Mouse (Mus musculus) mesoderm, embryonic 11.5 days (tissue): ENCODE measurements around the gene Hoxd8.

Source experiments
- DNase-seq: peaks from one replicate; pipeline ENCODE4 v3.0.0-alpha.2; 2012; ENCODE audit warnings: low read depth, low spot score

Hoxd8 gene

GRCm38 (mm10) chr2:74704393-74704998 lies at the start of gene Hoxd8:
Gene Hoxd8, plus strand, starts transcription at chr2:74704615.
- peak; percentile 92 for DNase-seq

- no peak for DNase-seq
These were observed 49.5 kb upstream of the Hoxd8 start for GRCm38 (mm10) chr2:74654743-74655419.

- DNase-seq, result no peak
These were observed 49.0 kb upstream of the Hoxd8 start for GRCm38 (mm10) chr2:74655420-74655781.

- DNase-seq, result peak; percentile 48
These were observed 48.4 kb upstream of the Hoxd8 start for GRCm38 (mm10) chr2:74655821-74656631.

- peak; percentile 39 for DNase-seq
These were observed 47.8 kb upstream of the Hoxd8 start for GRCm38 (mm10) chr2:74656632-74657021.

GRCm38 (mm10) chr2:74657251-74658023 lies 47.0 kb upstream of the Hoxd8 start:
- DNase-seq, result peak; percentile 37

GRCm38 (mm10) chr2:74658024-74658666 lies 46.3 kb upstream of the Hoxd8 start:
- DNase-seq, result peak; percentile 37

- peak; percentile 52 for DNase-seq
These were observed 45.6 kb upstream of the Hoxd8 start for GRCm38 (mm10) chr2:74658667-74659371.

- DNase-seq, result peak; percentile 42
These were observed 44.9 kb upstream of the Hoxd8 start, which contains the start of gene Evx2 for GRCm38 (mm10) chr2:74659507-74660005. Gene Evx2, minus strand, starts transcription at chr2:74659557.

- peak; percentile 26 for DNase-seq
These were observed 43.7 kb upstream of the Hoxd8 start for GRCm38 (mm10) chr2:74660421-74661375.

GRCm38 (mm10) chr2:74661685-74662084 lies 42.7 kb upstream of the Hoxd8 start:
- DNase-seq, result peak; percentile 80

- DNase-seq, result no peak
These were observed 41.0 kb upstream of the Hoxd8 start for GRCm38 (mm10) chr2:74663291-74663925.

- DNase-seq, result no peak
These were observed 38.0 kb upstream of the Hoxd8 start for GRCm38 (mm10) chr2:74666411-74666810.

GRCm38 (mm10) chr2:74667191-74667841 lies 37.1 kb upstream of the Hoxd8 start:
- no peak for DNase-seq

GRCm38 (mm10) chr2:74667842-74668357 lies 36.5 kb upstream of the Hoxd8 start, which contains the start of gene Hoxd13:
Gene Hoxd13, plus strand, starts transcription at chr2:74668310.
- no peak for DNase-seq

- no peak for DNase-seq
These were observed 35.8 kb upstream of the Hoxd8 start for GRCm38 (mm10) chr2:74668370-74669229.

- DNase-seq, result no peak
These were observed 35.2 kb upstream of the Hoxd8 start for GRCm38 (mm10) chr2:74669230-74669578.
